Mouse (Mus musculus): Measurements from ENCODE around the gene Scarf2.
A peak's percentile ranks its signal among the peaks of the same experiment; 100 is the strongest.

The Scarf2 gene

DNA sequence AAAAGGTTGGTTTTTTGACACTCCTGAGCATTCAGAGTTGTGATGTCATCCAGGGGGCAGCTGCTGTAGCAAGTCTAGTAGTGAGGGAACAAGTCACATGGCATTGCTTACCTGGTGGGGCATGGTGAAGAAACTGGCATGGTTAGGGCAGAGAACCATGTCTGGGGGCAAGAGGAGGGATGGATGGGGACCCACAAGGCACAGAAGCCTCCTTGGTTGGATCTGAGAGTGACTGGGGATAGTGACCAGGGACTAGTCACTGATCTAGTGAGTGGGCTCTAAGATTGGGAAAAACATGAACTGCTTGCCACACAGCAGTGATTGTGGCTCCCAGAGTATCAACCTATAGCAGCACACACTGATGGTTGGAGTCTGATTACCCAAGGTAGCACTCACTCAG lies 2.5 kb downstream of the Scarf2 start:
- no peak for DNase-seq (ENCODE audit: low spot score in 2 of 2)

DNA sequence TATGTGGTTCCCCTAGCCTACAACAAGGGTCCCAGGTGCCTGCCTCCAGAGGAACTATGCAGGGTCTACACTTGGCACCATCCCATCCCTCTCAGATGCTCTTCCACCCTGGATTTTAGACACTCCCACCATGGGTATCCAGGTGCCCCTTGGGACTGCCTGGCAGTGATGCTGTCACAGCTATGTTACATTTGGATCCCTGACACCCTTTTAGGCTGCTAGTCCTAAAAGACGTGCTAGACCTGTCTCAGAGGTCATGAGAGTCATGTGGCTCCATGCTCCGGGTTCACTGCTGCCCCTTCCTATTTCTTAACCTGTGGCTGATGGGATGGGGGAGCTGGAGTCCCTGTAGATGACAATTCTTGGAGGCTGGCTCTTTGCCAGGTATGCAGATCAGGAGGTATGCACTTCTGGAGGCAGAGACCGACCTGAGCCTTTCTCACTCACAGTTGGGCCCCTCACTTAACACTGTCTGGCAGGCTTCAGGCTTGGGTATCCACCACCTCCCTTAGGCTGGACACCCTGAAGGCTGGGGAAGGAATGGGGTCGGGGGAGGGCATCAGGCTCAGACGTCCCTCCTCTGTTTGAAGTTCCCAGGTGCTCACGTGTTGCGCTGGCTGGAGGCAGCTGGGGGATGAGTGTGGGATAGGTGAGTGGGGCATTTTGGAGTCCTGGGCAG lies 4.8 kb downstream of the Scarf2 start:
- DNase-seq (ENCODE audit: low spot score in 2 of 2) = no peak

DNA sequence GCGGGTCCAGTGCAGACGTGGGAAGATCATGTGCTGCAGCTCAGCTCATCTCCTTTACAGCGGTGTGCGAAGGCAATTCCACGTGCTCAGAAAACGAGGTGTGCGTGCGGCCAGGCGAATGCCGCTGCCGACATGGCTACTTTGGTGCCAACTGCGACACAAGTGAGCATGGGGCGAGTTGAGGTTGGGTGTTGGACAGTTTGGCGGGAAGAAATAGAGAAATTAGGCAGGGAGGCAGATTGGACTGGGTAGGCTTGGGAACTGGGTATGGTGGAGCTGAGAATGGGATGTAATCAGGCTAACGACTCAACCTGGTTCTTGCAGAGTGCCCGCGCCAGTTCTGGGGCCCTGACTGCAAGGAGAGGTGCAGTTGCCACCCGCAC lies 5.4 kb downstream of the Scarf2 start:
- DNase-seq (ENCODE audit: low spot score in 2 of 2) = no peak

- DNase-seq (ENCODE audit: low spot score in 2 of 2) = no peak
These were observed 6.0 kb downstream of the Scarf2 start for GRCm38 (mm10) chr16:17802839-17803674.

- no peak for DNase-seq (ENCODE audit: low spot score in 2 of 2)
These were observed 6.8 kb downstream of the Scarf2 start for GRCm38 (mm10) chr16:17803675-17804448.

DNA sequence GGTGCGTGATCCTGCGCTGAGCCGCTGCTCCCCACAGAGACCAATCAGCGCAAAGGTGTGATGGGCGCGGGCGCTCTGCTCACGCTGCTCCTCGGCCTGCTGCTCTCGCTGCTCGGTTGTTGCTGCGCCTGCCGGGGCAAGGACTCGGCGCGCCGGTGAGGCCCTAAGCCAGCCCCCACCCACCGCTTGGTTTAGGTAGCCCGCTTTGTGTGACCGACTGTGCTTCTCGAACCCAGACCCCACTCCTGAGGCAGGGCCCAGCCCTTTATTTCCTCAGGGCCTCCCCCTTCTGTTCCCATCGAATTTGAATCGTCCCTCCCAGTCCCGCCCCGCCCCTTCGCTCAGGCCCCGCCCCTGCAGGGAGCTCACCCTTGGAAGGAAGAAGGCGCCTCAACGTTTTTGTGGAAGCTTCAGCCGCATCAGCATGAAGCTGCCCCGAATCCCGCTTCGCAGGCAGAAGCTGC lies 7.4 kb downstream of the Scarf2 start:
- no peak for DNase-seq (ENCODE audit: low spot score in 2 of 2)

DNA sequence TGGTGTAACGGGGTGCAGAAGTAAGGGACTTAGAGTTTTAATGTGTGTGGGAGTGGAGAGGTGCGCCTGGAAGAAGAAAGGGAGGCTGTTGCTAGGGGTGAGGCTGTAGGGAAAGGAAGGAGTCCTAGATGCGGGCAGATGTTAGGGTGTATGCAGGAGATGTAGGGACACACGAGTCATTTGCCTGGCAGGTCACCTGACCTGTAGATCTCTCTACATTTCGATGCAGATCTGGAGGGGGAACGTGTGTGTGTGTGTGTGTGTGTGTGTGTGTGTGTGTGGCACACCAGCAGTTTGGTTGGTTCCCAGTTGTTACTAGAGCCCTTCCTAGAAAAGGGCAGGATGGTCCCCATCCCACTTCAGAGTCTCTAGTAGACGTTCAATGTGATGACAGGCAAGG lies 7.9 kb downstream of the Scarf2 start:
- DNase-seq (ENCODE audit: low spot score in 2 of 2) = no peak

GRCm38 (mm10) chr16:17806581-17807191 lies 9.6 kb downstream of the Scarf2 start:
- DNase-seq (ENCODE audit: low spot score in 2 of 2) = no peak

DNA sequence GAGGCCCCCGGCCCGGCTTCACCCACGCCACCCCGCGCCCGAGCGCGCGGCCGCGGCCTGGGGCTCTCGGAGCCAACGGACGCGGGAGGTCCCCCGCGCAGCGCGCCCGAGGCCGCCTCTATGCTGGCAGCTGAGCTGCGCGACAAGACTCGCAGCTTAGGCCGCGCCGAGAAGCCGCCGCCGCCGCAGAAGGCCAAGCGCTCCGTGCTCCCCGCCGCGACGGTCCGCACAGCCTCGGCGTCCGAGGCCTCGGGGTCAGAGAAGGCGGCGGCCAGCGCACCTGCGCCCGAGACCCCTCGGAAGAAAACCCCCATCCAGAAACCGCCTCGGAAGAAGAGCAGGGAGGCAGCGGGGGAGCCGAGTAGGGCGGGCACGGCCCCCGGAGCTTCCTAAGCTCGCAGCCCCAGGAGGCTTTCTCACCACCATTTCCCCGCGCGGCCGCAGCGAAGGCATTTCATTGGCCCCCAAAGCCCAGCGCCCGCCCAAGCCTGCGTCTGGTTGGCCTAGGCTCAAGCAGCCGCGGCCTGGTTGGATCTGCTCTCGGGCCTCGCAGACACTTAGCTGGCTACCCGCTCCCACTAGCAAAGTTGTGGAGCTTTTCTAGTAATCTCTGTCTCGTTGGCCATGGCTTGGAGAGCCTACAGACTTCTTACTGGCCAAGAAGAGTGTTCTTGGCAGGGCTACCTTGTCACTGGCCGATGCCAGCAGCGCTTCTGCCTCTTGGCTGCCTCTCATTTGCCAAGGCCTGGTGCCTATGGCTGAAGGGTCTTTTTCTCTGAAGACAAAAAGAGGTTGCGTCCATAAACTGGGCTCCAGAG lies 10.3 kb downstream of the Scarf2 start:
- DNase-seq (ENCODE audit: low spot score in 2 of 2) = peak; percentile 70 to 85

- DNase-seq (ENCODE audit: low spot score in 2 of 2) = no peak
These were observed 12.0 kb downstream of the Scarf2 start for GRCm38 (mm10) chr16:17809125-17809524.

GRCm38 (mm10) chr16:17809711-17810110 lies 12.6 kb downstream of the Scarf2 start:
- no peak for DNase-seq (ENCODE audit: low spot score in 2 of 2)

GRCm38 (mm10) chr16:17812120-17812519 lies 15.0 kb downstream of the Scarf2 start:
- DNase-seq (ENCODE audit: low spot score in 2 of 2) = no peak

- DNase-seq (ENCODE audit: low spot score in 2 of 2) = no peak
These were observed 16.1 kb downstream of the Scarf2 start for GRCm38 (mm10) chr16:17813173-17813572.

DNA sequence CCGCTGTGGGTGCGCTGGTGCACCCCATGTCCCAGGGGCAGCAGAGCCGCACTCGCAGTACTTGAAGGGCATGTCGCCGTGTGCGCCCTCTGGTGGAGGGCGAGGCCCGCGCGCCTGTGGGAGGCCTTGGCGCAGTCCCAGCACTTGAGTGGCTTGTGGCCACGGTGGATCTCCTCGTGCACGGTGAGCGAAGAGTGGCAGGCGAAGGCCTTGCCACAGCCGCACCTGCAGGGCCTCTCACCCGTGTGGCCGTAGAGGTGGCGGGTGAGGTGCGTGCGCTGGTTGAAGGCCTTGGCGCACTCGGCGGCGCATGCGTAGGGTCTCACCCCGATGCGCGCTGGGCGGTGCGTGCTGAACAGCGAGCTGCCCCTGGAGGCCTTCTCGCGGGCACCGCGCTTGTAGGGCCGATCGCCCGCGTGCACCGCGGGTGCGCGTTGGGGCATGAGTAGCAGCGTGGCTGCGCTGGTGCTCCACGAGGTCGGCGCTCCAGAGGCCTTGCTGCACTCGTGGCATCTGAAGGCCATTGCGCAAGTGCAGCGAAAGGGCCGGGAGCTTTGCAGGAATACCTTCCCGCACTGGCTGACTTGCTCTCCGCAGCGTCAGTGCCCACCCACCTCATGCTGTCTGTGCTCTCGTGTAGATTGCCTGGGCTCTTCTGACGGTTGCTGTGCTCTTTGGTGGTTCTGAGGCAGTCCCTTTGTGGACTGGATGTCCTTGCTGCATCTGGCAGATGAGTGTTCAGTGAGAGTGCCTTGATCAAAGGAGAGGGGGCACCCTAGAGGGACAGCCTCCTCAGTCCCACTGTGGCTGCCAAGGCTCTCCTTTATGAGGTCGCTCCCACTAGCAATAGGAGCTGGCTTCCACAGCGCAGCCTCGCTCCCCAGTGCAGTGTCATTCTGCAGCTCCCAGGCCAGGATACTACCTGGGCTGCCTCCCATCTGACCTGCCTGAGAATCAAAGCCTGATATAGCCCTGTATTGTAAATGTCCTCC lies 18.6 kb downstream of the Scarf2 start:
- DNase-seq (ENCODE audit: low spot score in 2 of 2) = peak in 1 of 2 experiments; percentile 65

- no peak for DNase-seq (ENCODE audit: low spot score in 2 of 2)
These were observed 19.4 kb downstream of the Scarf2 start for GRCm38 (mm10) chr16:17816528-17816927.

GRCm38 (mm10) chr16:17826500-17826899 lies 29.4 kb downstream of the Scarf2 start:
- no peak for DNase-seq (ENCODE audit: low spot score in 2 of 2)

- no peak for DNase-seq (ENCODE audit: low spot score in 2 of 2)
These were observed 31.1 kb downstream of the Scarf2 start for GRCm38 (mm10) chr16:17828229-17828628.

DNA sequence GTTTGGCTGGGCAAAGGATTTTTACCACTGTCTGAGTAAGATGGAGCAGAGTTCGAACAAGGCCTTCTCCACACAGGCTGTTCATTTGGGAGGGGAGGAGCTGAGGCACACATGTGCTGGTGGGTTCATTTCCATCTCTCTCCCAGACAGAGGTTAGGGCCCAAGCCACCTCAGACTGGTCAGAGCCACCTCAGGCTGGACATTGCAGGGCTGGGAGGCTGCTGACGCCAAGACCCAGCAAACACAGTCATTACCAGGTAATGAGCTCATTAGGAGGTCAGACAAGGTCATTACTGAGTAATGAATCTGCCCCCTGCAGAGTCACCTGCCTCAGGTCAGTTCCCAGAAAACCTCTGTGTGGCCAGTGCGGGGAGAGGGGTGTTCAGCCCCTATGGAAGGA lies 31.8 kb downstream of the Scarf2 start:
- no peak for DNase-seq (ENCODE audit: low spot score in 2 of 2)

GRCm38 (mm10) chr16:17830385-17831178 lies 33.5 kb downstream of the Scarf2 start:
- no peak for DNase-seq (ENCODE audit: low spot score in 2 of 2)
